In the genomic region with DNA sequence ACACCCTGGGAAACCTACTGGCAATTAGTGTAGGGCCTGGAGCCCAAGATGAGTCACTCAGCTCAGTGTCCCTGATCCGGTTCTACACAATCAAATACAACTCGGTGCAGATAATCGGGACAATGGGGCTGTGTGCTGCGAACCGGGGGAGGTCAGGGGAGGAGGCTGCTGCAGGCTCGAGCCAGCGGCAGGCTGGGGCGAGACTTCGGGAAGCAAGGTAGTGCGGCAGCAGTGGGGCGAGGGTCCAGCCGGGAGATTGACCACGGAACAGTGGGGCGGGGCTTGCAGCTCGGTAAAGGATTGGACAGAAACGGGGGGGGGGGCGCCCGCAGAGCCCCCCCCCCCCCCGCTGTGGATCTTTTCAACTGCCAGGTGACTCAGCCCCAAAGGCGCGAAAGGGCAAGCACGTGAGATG, we compare ENCODE assay signal across 8 mouse cellular contexts. TPM values are rescaled to one million over a fixed set of nuclear protein-coding genes. Genes with fewer than 3 reads are reported as not detected.
DNase-seq lines count a peak whose midpoint lies in the region; ATAC-seq and TF ChIP-seq lines count a peak whose summit lies in the region.

No protein-coding gene starts in this region.

- TF ChIP-seq CTCF in heart, postnatal 0 days (IDR thresholded peaks at IDR 0.05; ENCODE audit: low read depth): no peak

- peak overlapping the region; percentile 29 for H3K9ac ChIP-seq in heart, postnatal 0 days (replicated peaks; ENCODE audit: low read depth, low read length)
- peak overlapping the region; percentile 77 for H3K9ac ChIP-seq in midbrain, embryonic 15.5 days

- no peak overlapping the region; the same call in 1 of the 2 replicates for H3K27ac ChIP-seq in heart, postnatal 0 days (ENCODE audit: low read depth)
- H3K27ac ChIP-seq in limb, embryonic 10.5 days: peak overlapping the region; percentile 91
- peak overlapping the region; percentile 75 for H3K27ac ChIP-seq in midbrain, embryonic 15.5 days

- H3K36me3 ChIP-seq in heart, postnatal 0 days (replicated peaks; ENCODE audit: control insufficient read depth, insufficient read depth, low read length): peaks cover 11% of the 10 kb centered on the region; the same call in 1 of the 2 replicates
- peaks cover 58% of the 10 kb centered on the region for H3K36me3 ChIP-seq in limb, embryonic 10.5 days
- H3K36me3 ChIP-seq in midbrain, embryonic 15.5 days (replicated peaks): peaks cover 21% of the 10 kb centered on the region

- no peak for TF ChIP-seq EP300 in heart, postnatal 0 days (IDR thresholded peaks at IDR 0.05; ENCODE audit: low read depth)

- WGBS in heart, postnatal 0 days: 0% methylated on average over 13 of the region's 22 CpGs
- 1% methylated on average over 16 of the region's 22 CpGs for WGBS in limb, embryonic 10.5 days
- 2% methylated on average over 16 of the region's 22 CpGs for WGBS in midbrain, embryonic 15.5 days

- peak; percentile 66 for DNase-seq in right cerebral cortex, postnatal 4 days
- no peak for DNase-seq in right cerebral cortex, postnatal 25 days
- peak; percentile 43 for DNase-seq in brain, adult 2 months (ENCODE audit: low read depth, low spot score)
- no peak for DNase-seq in heart, postnatal 0 days (ENCODE audit: low spot score)
- DNase-seq in limb, embryonic 10.5 days (ENCODE audit: low spot score): no peak
- DNase-seq in gastrocnemius, postnatal 14 days: no peak
- no peak for DNase-seq in layer of hippocampus, postnatal 25 days (ENCODE audit: extremely low spot score in 1 of 2, low spot score in 1 of 2)

- H3K4me2 ChIP-seq in heart, postnatal 0 days (ENCODE audit: low read depth, low read length): peak overlapping the region; percentile 78
- peak overlapping the region; percentile 74 for H3K4me2 ChIP-seq in midbrain, embryonic 15.5 days

- peaks cover 11% of the 10 kb centered on the region; the same call in 1 of the 2 replicates for H3K4me1 ChIP-seq in heart, postnatal 0 days (ENCODE audit: control insufficient read depth, insufficient read depth)
- H3K4me1 ChIP-seq in limb, embryonic 10.5 days: peaks cover 43% of the 10 kb centered on the region
- peaks cover 32% of the 10 kb centered on the region for H3K4me1 ChIP-seq in midbrain, embryonic 15.5 days

- intact Hi-C loops in gastrocnemius, postnatal 14 days (cut with DNase I; ENCODE audit: low total_unique reads): no loop called here

- H3K27me3 ChIP-seq in heart, postnatal 0 days (ENCODE audit: control insufficient read depth, insufficient read depth, low read length): no peaks in the 10 kb centered on the region
- H3K27me3 ChIP-seq in limb, embryonic 10.5 days (ENCODE audit: low read depth, poor library complexity, severe bottlenecking): no peaks in the 10 kb centered on the region
- no peaks in the 10 kb centered on the region for H3K27me3 ChIP-seq in midbrain, embryonic 15.5 days (replicated peaks)

- ATAC-seq in heart, postnatal 0 days (ENCODE audit: insufficient read depth, low read depth): peak; percentile 32; the same call in 1 of the 2 replicates
- peak; percentile 71 for ATAC-seq in midbrain, embryonic 15.5 days (replicated peaks)

- peak overlapping the region; percentile 48 for H3K4me3 ChIP-seq in heart, postnatal 0 days (ENCODE audit: low read depth, low read length)
- peak overlapping the region; percentile 74 for H3K4me3 ChIP-seq in limb, embryonic 10.5 days
- peak overlapping the region; percentile 76 for H3K4me3 ChIP-seq in midbrain, embryonic 15.5 days

- H3K9me3 ChIP-seq in heart, postnatal 0 days (replicated peaks; ENCODE audit: control insufficient read depth, low read length): no peaks in the 10 kb centered on the region
- H3K9me3 ChIP-seq in limb, embryonic 10.5 days (replicated peaks): no peaks in the 10 kb centered on the region
- H3K9me3 ChIP-seq in midbrain, embryonic 15.5 days: no peaks in the 10 kb centered on the region

RNA-seq across cellular contexts. Expression of a gene that starts 0.3 kb away (rescaled TPM):
- 0.50 and 1.6 TPM in 2 replicates for total RNA-seq in heart, postnatal 0 days (2014; rRNA removed; ENCODE audit: low replicate concordance)
- polyA plus RNA-seq in heart, postnatal 0 days (2015; fragmentation: Nextera tagmentation; extraction: Ambion mirVana): 0.03 and 0.10 TPM in 2 replicates
- 1.4 and 1.6 TPM in 2 replicates for polyA plus RNA-seq in limb, embryonic 10.5 days (2016; fragmentation: Nextera tagmentation; extraction: Ambion mirVana)
- 0.76 and 0.80 TPM in 2 replicates for polyA plus RNA-seq in midbrain, embryonic 15.5 days (2015; fragmentation: Nextera tagmentation; extraction: Ambion mirVana)
- total RNA-seq in gastrocnemius, postnatal 14 days (2021): under 1 TPM; 0.07 to 0.10 TPM
- under 1 TPM; 0.35 to 0.37 TPM for total RNA-seq in layer of hippocampus, postnatal 25 days (2021)

RNA-seq across cellular contexts. Expression of a gene that starts 10.3 kb away (rescaled TPM):
- total RNA-seq in heart, postnatal 0 days (2014; rRNA removed; ENCODE audit: low replicate concordance): 2.2 TPM in 1 of 2 replicates, not detected in the other
- 1.5 and 1.9 TPM in 2 replicates for polyA plus RNA-seq in heart, postnatal 0 days (2015; fragmentation: Nextera tagmentation; extraction: Ambion mirVana)
- 9.2 and 9.6 TPM in 2 replicates for polyA plus RNA-seq in limb, embryonic 10.5 days (2016; fragmentation: Nextera tagmentation; extraction: Ambion mirVana)
- 58.2 and 62.1 TPM in 2 replicates for polyA plus RNA-seq in midbrain, embryonic 15.5 days (2015; fragmentation: Nextera tagmentation; extraction: Ambion mirVana)
- total RNA-seq in gastrocnemius, postnatal 14 days (2021): under 1 TPM in 1 of 2 experiments, not detected in 1; 0.37 TPM
- total RNA-seq in layer of hippocampus, postnatal 25 days (2021): 10 to 100 TPM; 13.3 to 13.6 TPM

RNA-seq across cellular contexts. Expression of a gene that starts 13.5 kb away (rescaled TPM):
- 14.3 and 21.6 TPM in 2 replicates for total RNA-seq in heart, postnatal 0 days (2014; rRNA removed; ENCODE audit: low replicate concordance)
- 3.2 and 3.9 TPM in 2 replicates for polyA plus RNA-seq in heart, postnatal 0 days (2015; fragmentation: Nextera tagmentation; extraction: Ambion mirVana)
- 9.3 and 9.6 TPM in 2 replicates for polyA plus RNA-seq in limb, embryonic 10.5 days (2016; fragmentation: Nextera tagmentation; extraction: Ambion mirVana)
- polyA plus RNA-seq in midbrain, embryonic 15.5 days (2015; fragmentation: Nextera tagmentation; extraction: Ambion mirVana): 38.5 and 43.2 TPM in 2 replicates
- 1 to 10 TPM; 2.7 to 3.4 TPM for total RNA-seq in gastrocnemius, postnatal 14 days (2021)
- total RNA-seq in layer of hippocampus, postnatal 25 days (2021): 10 to 100 TPM; 10.9 to 15.2 TPM

RNA-seq across cellular contexts. Expression of a gene that starts 31.0 kb away (rescaled TPM):
- 14.1 and 20.5 TPM in 2 replicates for total RNA-seq in heart, postnatal 0 days (2014; rRNA removed; ENCODE audit: low replicate concordance)
- 8.0 and 9.2 TPM in 2 replicates for polyA plus RNA-seq in heart, postnatal 0 days (2015; fragmentation: Nextera tagmentation; extraction: Ambion mirVana)
- polyA plus RNA-seq in limb, embryonic 10.5 days (2016; fragmentation: Nextera tagmentation; extraction: Ambion mirVana): 31.1 and 38.1 TPM in 2 replicates
- polyA plus RNA-seq in midbrain, embryonic 15.5 days (2015; fragmentation: Nextera tagmentation; extraction: Ambion mirVana): 46.1 and 47.4 TPM in 2 replicates
- 10 to 100 TPM; 10.3 to 11.2 TPM for total RNA-seq in gastrocnemius, postnatal 14 days (2021)
- 10 to 100 TPM; 26.1 to 28.8 TPM for total RNA-seq in layer of hippocampus, postnatal 25 days (2021)

RNA-seq across cellular contexts. Expression of a gene that starts 31.0 kb away (rescaled TPM):
- 42.4 and 44.0 TPM in 2 replicates for total RNA-seq in heart, postnatal 0 days (2014; rRNA removed; ENCODE audit: low replicate concordance)
- 13.1 and 13.5 TPM in 2 replicates for polyA plus RNA-seq in heart, postnatal 0 days (2015; fragmentation: Nextera tagmentation; extraction: Ambion mirVana)
- 65.7 and 70.0 TPM in 2 replicates for polyA plus RNA-seq in limb, embryonic 10.5 days (2016; fragmentation: Nextera tagmentation; extraction: Ambion mirVana)
- 59.1 and 59.8 TPM in 2 replicates for polyA plus RNA-seq in midbrain, embryonic 15.5 days (2015; fragmentation: Nextera tagmentation; extraction: Ambion mirVana)
- total RNA-seq in gastrocnemius, postnatal 14 days (2021): 10 to 100 TPM; 11.6 to 11.9 TPM
- 10 to 100 TPM; 39.9 to 44.5 TPM for total RNA-seq in layer of hippocampus, postnatal 25 days (2021)

Comparison
In these comparisons a context has a peak if more than half of its experiments do, and no peak if none do; other contexts are left out.
1. DNase-seq: peak in right cerebral cortex, postnatal 4 days (single experiment) and brain, adult 2 months (single experiment); none in right cerebral cortex, postnatal 25 days (single experiment), heart, postnatal 0 days (single experiment), limb, embryonic 10.5 days (single experiment), gastrocnemius, postnatal 14 days (single experiment) and layer of hippocampus, postnatal 25 days (0 of 2).
2. Peak in every context shown above with its lines, with median percentiles within 50 percentile points of each other: H3K4me3 ChIP-seq.